Mouse (Mus musculus) urinary bladder, postnatal 36 days (tissue): Measurements from ENCODE around the gene Vil1.

Experiments used
- DNase-seq, 2 experiments: peaks; one replicate each; pipeline ENCODE4 v3.0.0; 2022; ENCODE audit warnings: low spot score in 2 of 2, mixed read lengths in 1 of 2

Vil1 gene

GRCm38 (mm10) chr1:74387386-74387988, 21.7 kb upstream of the Vil1 start:
- DNase-seq, result no peak

- no peak for DNase-seq
Observed at GRCm38 (mm10) chr1:74388398-74388920, 20.7 kb upstream of the Vil1 start.

- peak in 1 of 2 experiments; percentile 43 for DNase-seq
Observed at GRCm38 (mm10) chr1:74389831-74390286, 19.3 kb upstream of the Vil1 start.

DNA sequence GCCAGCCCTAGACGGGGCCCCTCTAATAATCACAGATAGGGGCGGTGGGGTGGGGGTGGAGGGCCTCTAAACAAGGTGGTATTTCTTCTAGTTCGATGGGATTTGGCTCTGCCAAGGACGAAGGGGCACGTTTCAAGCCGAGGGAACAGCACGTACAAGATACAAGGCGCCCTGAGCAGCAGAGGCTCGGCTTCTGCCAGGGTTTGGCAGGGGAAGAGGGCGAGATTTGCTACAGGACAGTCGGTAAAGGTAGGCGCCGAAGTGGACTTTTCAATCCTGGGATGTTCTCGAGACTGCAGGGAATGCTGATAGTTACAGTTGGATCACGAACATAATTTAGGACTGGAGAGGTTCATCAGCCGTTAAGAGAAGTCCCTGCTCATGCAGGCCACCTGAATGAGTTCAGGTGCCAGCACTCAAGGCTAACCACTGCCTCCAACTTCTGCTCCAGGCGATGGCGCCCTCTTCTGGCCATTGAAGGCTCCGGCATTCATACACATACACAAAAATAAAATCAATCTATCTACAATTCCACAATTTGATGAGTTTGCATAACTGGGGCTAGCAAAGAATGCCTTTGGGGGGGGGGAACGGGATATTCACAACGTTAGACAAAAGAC, 18.8 kb upstream of the Vil1 start:
- peak; percentile 42 to 69 for DNase-seq

- DNase-seq, result peak; percentile 96 to 99
Observed at GRCm38 (mm10) chr1:74390924-74391748, 18.0 kb upstream of the Vil1 start, which contains the start of gene Ctdsp1. Ctdsp1 (plus strand) TSS chr1:74391509.

DNA sequence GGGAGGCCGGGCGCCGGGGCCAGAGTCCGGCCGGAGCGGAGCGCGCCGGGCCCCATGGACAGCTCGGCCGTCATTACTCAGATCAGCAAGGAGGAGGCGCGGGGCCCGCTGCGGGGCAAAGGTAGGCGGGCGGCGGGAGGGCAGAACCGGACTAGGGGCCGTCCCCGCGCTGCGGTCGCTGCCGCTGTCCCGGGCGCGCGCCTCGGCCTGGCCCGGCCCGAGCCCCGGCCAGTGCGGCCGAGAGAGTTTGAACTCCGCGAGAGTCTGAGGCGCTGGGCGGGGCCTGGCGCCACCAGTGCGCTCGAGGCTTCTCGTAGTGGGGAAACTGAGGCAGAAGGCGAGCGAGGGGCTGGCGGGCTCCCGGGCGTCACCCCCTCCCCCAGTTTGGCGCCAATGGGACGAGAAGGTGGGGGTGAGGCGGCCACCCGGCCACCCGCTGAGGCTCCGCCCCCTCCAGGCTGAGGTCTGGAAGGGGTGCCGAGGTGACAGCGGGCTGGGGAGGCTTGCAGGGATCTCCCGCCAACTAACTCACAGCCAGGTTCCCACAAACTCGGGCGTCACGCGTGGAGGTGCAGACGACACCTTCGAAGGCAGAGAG, 17.2 kb upstream of the Vil1 start:
- DNase-seq, result peak; percentile 75 to 76

DNA sequence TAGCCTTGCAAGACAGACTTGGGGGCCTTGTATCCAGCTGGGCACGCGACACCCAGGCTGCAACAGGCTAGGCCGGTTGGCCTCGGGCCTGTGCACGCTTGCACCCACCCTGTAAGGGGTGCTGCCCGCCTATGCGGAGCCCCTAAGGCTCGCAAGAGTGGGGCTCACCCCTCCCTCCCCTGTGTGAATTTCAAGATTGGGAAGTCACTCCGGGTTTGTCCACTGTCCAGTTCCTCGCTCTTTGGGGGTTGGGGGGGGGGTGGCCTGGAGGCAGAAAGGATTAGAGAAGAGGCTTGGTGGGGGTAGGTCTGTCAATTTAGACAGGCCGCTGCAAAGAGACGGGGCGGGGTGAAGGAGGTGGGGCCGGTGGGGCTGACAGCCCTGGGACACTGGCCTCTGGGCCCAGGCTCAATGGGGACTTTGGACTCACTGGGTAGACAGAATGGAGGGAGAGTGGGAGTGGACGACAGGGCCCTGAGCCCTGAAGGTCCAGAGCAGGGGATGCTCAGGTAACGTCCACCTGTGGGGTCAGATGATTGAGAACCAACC, 16.7 kb upstream of the Vil1 start:
- DNase-seq, result peak in 1 of 2 experiments; percentile 33

DNA sequence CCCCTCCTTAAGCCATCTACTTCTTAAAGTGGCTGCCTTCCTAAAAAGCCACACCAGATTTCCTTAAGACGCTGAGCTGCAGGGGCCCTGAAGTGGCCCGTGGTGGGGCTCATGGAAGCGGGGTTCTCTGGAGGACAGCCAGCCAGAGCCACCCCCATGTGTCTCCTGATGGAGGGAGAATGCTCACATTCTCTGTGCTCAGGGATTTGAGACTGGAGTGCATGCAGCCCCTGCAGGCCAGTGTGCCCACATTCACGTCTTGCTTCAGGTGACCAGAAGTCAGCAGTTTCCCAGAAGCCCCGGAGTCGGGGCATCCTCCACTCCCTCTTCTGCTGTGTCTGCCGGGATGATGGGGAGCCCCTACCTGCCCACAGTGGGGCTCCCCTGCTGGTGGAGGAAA, 16.2 kb upstream of the Vil1 start:
- peak in 1 of 2 experiments; percentile 9 for DNase-seq

- no peak for DNase-seq
Observed at GRCm38 (mm10) chr1:74393697-74394096, 15.5 kb upstream of the Vil1 start.

GRCm38 (mm10) chr1:74394311-74394710, 14.9 kb upstream of the Vil1 start:
- no peak for DNase-seq

GRCm38 (mm10) chr1:74394858-74395257, 14.3 kb upstream of the Vil1 start:
- no peak for DNase-seq

GRCm38 (mm10) chr1:74395290-74395689, 13.9 kb upstream of the Vil1 start:
- no peak for DNase-seq

DNA sequence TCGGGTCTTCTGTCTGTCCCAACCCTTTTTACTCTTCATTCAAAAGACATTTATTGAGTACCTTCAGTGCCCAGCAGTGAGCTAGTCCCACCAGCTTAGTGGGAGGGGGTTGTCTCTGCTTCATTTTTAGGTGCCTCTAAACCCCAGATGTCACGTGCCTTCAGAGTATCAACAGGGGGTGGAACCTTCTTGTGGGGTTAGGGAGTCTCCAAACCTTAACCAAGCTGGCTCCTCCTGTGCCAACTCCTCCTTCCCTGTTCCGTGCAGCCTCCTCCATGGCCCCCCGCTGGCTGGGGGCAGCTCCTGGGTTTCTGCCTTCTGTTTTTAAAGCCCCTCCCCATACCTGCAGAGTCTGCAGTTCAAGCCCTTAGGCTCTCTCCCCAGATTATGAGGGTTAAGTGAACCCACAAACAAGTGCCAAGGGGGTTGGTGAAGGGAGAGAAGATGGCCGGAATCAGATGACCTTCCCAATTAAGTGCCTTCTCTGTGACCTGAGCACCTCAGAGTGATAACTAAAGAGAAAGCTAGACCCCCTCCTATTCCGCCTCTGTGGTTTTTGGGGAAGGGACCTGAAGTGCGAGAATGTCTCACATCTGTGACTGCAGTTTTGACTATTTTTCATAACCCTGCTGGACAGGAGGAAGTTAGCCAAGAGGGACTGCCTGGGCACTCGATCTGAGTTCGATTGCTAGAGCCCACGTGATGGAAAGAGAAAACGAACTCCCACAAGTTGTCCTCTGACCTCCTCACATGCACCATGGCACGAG, 12.5 kb upstream of the Vil1 start:
- peak; percentile 12 to 30 for DNase-seq

DNA sequence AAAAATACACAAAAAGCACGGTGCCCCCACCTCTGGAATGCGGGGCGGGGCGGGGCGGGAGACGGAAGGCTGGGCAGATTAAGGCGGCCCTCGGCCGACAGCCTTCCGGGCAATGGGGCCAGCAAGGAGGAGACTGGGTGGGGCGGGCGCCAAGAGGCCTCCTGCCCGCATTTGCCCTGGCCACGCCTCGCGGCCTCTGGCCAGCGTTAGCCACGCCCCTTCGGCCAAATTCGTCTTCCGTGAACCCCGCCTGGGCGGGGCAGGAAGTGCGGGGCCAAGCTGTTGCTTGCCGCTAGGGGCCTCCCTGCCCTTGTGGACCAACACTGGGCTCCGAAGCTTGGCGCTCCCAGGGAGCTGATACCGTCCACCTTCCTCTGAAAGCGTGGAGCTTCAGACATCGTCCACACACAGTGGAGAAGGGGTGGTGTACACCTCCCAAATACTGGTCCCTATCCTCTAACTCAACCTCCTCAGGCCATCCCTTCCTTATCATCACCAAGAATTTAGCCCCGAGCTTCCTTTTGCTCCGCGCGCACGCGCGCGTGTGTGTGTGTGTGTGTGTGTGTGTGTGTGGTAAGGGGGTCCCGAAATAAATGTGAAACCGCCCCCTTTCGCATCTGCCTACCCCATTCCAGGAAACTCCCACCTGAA, 11.8 kb upstream of the Vil1 start:
- peak; percentile 99 for DNase-seq

DNA sequence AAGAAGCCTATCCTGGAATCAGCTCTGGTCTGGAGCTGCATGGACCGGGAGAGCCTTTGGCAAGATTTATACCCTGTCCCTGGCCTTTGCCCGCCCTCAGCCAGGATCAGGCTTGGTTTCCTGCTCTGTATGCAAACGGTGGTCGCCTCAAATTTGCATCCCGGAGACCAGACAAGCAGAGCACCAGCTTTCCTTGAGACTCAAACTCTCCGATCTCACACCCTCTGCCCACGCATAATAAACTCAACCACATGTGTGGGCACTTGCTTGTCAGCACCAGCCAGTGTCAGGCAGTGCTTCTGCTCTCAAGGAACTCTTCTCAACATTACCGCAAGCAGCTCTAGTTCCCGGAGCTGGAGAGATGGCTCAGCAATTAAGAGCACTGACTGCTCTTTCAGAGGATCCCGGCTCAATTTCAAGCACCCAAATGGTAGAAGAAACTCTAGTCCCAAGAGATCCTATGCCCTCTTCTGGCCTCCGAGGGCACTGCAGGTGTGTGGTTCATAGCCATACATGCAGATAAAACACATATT, 11.2 kb upstream of the Vil1 start:
- DNase-seq, result peak; percentile 54 to 74

DNA sequence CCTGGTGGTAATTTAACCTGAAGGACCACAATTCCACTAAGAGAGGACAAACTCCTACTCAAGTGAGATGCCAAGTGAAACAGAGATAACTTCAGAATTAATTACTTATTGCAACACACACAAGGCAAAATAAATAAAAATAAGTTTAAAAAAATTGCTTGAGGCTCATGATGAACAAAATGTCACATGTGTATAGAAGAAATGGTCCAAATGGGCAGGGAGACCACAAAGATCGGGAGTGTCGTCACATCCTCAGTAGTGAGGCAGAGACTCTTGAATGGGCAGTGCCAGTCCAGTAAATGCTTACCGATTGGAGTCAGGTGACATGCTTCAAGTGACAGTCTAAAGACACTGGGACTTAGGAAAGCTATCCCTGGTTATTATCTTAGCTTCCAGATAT, 8.6 kb upstream of the Vil1 start:
- DNase-seq, result no peak

DNA sequence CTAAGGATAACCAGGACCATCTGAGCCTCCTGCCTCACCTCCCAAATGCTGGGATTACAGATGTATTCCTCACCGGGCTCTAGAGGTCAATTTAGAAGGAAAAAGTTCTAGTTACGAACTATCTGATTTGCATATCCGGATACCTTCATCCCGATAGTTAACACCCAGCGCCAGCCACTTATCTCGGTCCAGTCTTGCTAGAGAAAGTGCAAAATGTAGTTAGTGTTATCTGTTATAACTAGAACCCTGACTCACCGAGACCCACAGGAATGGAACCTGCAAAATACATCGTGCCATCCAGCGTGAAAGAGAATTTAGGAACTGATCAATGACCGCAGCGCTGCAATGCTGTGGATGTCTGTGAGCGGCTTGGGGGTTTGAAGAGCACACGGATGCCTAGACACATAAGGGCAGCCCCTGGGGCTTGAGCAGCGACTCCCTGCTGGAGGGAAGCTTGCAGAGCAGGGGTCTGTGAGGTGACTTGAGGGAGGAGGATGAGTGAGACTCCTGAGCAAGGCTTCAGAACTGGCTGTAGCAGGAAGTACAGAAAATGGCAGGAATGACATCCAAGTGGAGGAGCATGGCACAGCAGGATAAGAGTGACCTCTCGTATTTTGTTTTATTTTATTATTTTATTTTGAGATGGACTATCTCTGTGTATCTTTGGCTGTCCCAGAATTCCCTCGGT, 8.0 kb upstream of the Vil1 start:
- DNase-seq, result no peak

DNA sequence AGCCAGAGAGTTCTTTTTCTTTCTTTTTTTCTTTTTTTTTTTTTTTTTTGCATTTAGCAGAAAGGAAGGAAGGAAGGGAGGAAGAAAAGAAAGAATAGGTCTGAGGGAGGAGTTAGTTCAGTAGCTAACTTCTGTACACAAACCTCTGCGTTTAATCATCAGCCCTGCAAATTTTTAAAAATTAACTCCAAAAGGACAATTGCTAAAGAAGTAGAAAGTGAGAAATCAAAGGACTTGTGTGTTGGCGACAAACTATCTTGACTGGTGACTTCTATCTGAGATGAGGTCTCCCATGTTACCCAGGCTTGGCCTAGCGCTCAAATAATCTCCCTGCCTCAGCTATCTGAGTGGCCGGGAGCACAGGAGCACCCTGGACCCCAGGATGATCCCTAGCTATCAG, 5.0 kb upstream of the Vil1 start:
- no peak for DNase-seq

DNA sequence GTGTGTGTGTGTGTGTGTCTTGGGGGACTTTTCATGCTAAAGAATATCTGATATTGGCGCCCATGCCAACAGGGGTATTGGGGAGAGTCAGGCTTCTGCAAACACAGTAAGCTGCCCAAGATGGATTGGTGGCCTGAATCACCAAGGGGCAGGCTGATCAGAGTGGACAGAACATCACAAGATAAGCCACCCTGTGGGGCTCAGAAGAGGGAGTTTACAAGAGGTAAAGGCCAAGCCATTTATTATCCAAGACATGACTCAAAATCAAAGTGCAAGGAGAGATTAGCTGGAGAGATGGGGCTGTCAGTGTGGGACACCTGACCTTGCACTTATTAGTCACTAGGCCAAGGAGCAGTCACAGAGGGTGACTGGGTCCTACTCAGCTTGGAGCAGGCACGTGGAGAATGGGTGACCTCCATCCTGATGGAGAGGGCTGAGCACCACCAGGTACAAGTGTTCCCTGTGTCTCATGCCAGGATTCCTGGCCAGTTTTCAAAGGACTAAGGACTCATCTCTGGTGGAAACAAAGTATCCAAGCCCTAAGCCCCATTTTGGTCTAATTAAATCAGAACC, 2.7 kb downstream of the Vil1 start:
- DNase-seq, result no peak
